Mouse (Mus musculus): ENCODE data around the gene Pla2g2d.

The Pla2g2d gene

GRCm38 (mm10) chr4:138755983-138756382, 19.6 kb upstream of the Pla2g2d start:
- H3K27me3 ChIP-seq (ENCODE audit: control insufficient read depth, insufficient read depth, low read length, poor library complexity, severe bottlenecking): no peaks in the 10 kb centered on the region
- no peaks in the 10 kb centered on the region for H3K36me3 ChIP-seq (ENCODE audit: control insufficient read depth, insufficient read depth, low read length, poor library complexity, severe bottlenecking)
- no peak for DNase-seq (ENCODE audit: low read depth, low spot score)

- Histone ChIP-seq H3K27me3 (ENCODE audit: control insufficient read depth, insufficient read depth, low read length, poor library complexity, severe bottlenecking) (no peaks in the 10 kb centered on the region), H3K36me3 (ENCODE audit: control insufficient read depth, insufficient read depth, low read length, poor library complexity, severe bottlenecking) (no peaks in the 10 kb centered on the region)
- DNase-seq (ENCODE audit: low read depth, low spot score): no peak
Measured at GRCm38 (mm10) chr4:138757416-138757815, 18.1 kb upstream of the Pla2g2d start, which contains the start of gene Pla2g2f. Pla2g2f (minus strand) TSS chr4:138757626.

- Histone ChIP-seq H3K36me3 (ENCODE audit: control insufficient read depth, insufficient read depth, low read length, poor library complexity, severe bottlenecking) (no peaks in the 10 kb centered on the region), H3K27me3 (ENCODE audit: control insufficient read depth, insufficient read depth, low read length, poor library complexity, severe bottlenecking) (no peaks in the 10 kb centered on the region)
- DNase-seq (ENCODE audit: low read depth, low spot score): no peak
Measured at GRCm38 (mm10) chr4:138762266-138762665, 13.3 kb upstream of the Pla2g2d start.

- Histone ChIP-seq H3K36me3 (ENCODE audit: control insufficient read depth, insufficient read depth, low read length, poor library complexity, severe bottlenecking) (no peaks in the 10 kb centered on the region), H3K27me3 (ENCODE audit: control insufficient read depth, insufficient read depth, low read length, poor library complexity, severe bottlenecking) (no peaks in the 10 kb centered on the region)
- no peak for DNase-seq (ENCODE audit: low read depth, low spot score)
Measured at GRCm38 (mm10) chr4:138771970-138772369, 3.6 kb upstream of the Pla2g2d start.

GRCm38 (mm10) chr4:138772386-138772785, 3.1 kb upstream of the Pla2g2d start:
- no peak for DNase-seq (ENCODE audit: low read depth, low spot score)
- H3K36me3 ChIP-seq (ENCODE audit: control insufficient read depth, insufficient read depth, low read length, poor library complexity, severe bottlenecking): no peaks in the 10 kb centered on the region
- no peaks in the 10 kb centered on the region for H3K27me3 ChIP-seq (ENCODE audit: control insufficient read depth, insufficient read depth, low read length, poor library complexity, severe bottlenecking)

GRCm38 (mm10) chr4:138777417-138778407, 2.2 kb downstream of the Pla2g2d start:
- DNase-seq (ENCODE audit: low read depth, low spot score): no peak
- Histone ChIP-seq H3K27me3 (ENCODE audit: control insufficient read depth, insufficient read depth, low read length, poor library complexity, severe bottlenecking) (no peaks in the 10 kb centered on the region), H3K36me3 (ENCODE audit: control insufficient read depth, insufficient read depth, low read length, poor library complexity, severe bottlenecking) (no peaks in the 10 kb centered on the region)

GRCm38 (mm10) chr4:138780300-138780699, 4.8 kb downstream of the Pla2g2d start:
- Histone ChIP-seq H3K27me3 (ENCODE audit: control insufficient read depth, insufficient read depth, low read length, poor library complexity, severe bottlenecking) (no peaks in the 10 kb centered on the region), H3K36me3 (ENCODE audit: control insufficient read depth, insufficient read depth, low read length, poor library complexity, severe bottlenecking) (no peaks in the 10 kb centered on the region)
- no peak for DNase-seq (ENCODE audit: low read depth, low spot score)

GRCm38 (mm10) chr4:138782098-138782497, 6.6 kb downstream of the Pla2g2d start:
- Histone ChIP-seq H3K27me3 (ENCODE audit: control insufficient read depth, insufficient read depth, low read length, poor library complexity, severe bottlenecking) (no peaks in the 10 kb centered on the region), H3K36me3 (ENCODE audit: control insufficient read depth, insufficient read depth, low read length, poor library complexity, severe bottlenecking) (no peaks in the 10 kb centered on the region)
- no peak for DNase-seq (ENCODE audit: low read depth, low spot score)

GRCm38 (mm10) chr4:138785721-138786120, 10.2 kb downstream of the Pla2g2d start:
- H3K27me3 ChIP-seq (ENCODE audit: control insufficient read depth, insufficient read depth, low read length, poor library complexity, severe bottlenecking): no peaks in the 10 kb centered on the region; the same call in 1 of the 2 replicates
- DNase-seq (ENCODE audit: low read depth, low spot score): no peak
- no peaks in the 10 kb centered on the region for H3K36me3 ChIP-seq (ENCODE audit: control insufficient read depth, insufficient read depth, low read length, poor library complexity, severe bottlenecking)

- no peak for DNase-seq (ENCODE audit: low read depth, low spot score)
- no peaks in the 10 kb centered on the region for H3K36me3 ChIP-seq (ENCODE audit: control insufficient read depth, insufficient read depth, low read length, poor library complexity, severe bottlenecking)
Measured at GRCm38 (mm10) chr4:138786141-138786540, 10.6 kb downstream of the Pla2g2d start.

GRCm38 (mm10) chr4:138788381-138788780, 12.8 kb downstream of the Pla2g2d start:
- no peaks in the 10 kb centered on the region for H3K36me3 ChIP-seq (ENCODE audit: control insufficient read depth, insufficient read depth, low read length, poor library complexity, severe bottlenecking)
- DNase-seq (ENCODE audit: low read depth, low spot score): no peak

More at GRCm38 (mm10) chr4:138786141-138786540, 10.6 kb downstream of the Pla2g2d start:
- H3K27me3 ChIP-seq (ENCODE audit: control insufficient read depth, insufficient read depth, low read length, poor library complexity, severe bottlenecking): no peaks in the 10 kb centered on the region; the same call in 1 of the 2 replicates

GRCm38 (mm10) chr4:138791452-138791851, 15.9 kb downstream of the Pla2g2d start:
- no peak for DNase-seq (ENCODE audit: low read depth, low spot score)
- no peaks in the 10 kb centered on the region for H3K36me3 ChIP-seq (ENCODE audit: control insufficient read depth, insufficient read depth, low read length, poor library complexity, severe bottlenecking)
- no peaks in the 10 kb centered on the region; the same call in 1 of the 2 replicates for H3K27me3 ChIP-seq (ENCODE audit: control insufficient read depth, insufficient read depth, low read length, poor library complexity, severe bottlenecking)

More at GRCm38 (mm10) chr4:138788381-138788780, 12.8 kb downstream of the Pla2g2d start:
- no peaks in the 10 kb centered on the region; the same call in 1 of the 2 replicates for H3K27me3 ChIP-seq (ENCODE audit: control insufficient read depth, insufficient read depth, low read length, poor library complexity, severe bottlenecking)

GRCm38 (mm10) chr4:138792599-138792998, 17.1 kb downstream of the Pla2g2d start:
- no peak for DNase-seq (ENCODE audit: low read depth, low spot score)
- no peaks in the 10 kb centered on the region for H3K27me3 ChIP-seq (ENCODE audit: control insufficient read depth, insufficient read depth, low read length, poor library complexity, severe bottlenecking)
- H3K36me3 ChIP-seq (ENCODE audit: control insufficient read depth, insufficient read depth, low read length, poor library complexity, severe bottlenecking): no peaks in the 10 kb centered on the region

- Histone ChIP-seq H3K27me3 (ENCODE audit: control insufficient read depth, insufficient read depth, low read length, poor library complexity, severe bottlenecking) (no peaks in the 10 kb centered on the region), H3K36me3 (ENCODE audit: control insufficient read depth, insufficient read depth, low read length, poor library complexity, severe bottlenecking) (no peaks in the 10 kb centered on the region)
- DNase-seq (ENCODE audit: low read depth, low spot score): no peak
Measured at GRCm38 (mm10) chr4:138793276-138793675, 17.7 kb downstream of the Pla2g2d start.

GRCm38 (mm10) chr4:138794344-138794743, 18.8 kb downstream of the Pla2g2d start:
- no peak for DNase-seq (ENCODE audit: low read depth, low spot score)
- H3K27me3 ChIP-seq (ENCODE audit: control insufficient read depth, insufficient read depth, low read length, poor library complexity, severe bottlenecking): no peaks in the 10 kb centered on the region
- no peaks in the 10 kb centered on the region for H3K36me3 ChIP-seq (ENCODE audit: control insufficient read depth, insufficient read depth, low read length, poor library complexity, severe bottlenecking)
